Mouse (Mus musculus) hindbrain, embryonic 16.5 days (tissue): ENCODE measurements around the gene Olfr222. TPM values are rescaled to one million over a fixed set of nuclear protein-coding genes. Genes with fewer than 3 reads are reported as not detected.
"Not testable (repeated sequence)": the region's sequence is repeated elsewhere in the genome, so short reads cannot be mapped to it uniquely, and the experiment has no call there.

Experiments
- ATAC-seq: fragments of 200-750 bp; cut with Nextera tagmentation; 2 replicates; pipeline ENCODE4 v1.8.0; 2017; ENCODE audit warnings: moderate TSS enrichment, moderate library complexity
- H3K27ac ChIP-seq: fragments of 300-500 bp; sonication (generic); 2 replicates; pipeline ENCODE4 v1.5.1; 2014; ENCODE audit warnings: low read depth, mild to moderate bottlenecking, control low read depth, low read length, moderate library complexity
- H3K27me3 ChIP-seq: fragments of 300-500 bp; sonication (generic); replicated peaks from 2 replicates; pipeline ENCODE4 v1.6.1; 2014; ENCODE audit warnings: low read length; ENCODE audit not compliant: control insufficient read depth, insufficient read depth
- H3K36me3 ChIP-seq: fragments of 300-500 bp; sonication (generic); 2 replicates; pipeline ENCODE4 v1.6.1; 2014; ENCODE audit warnings: mild to moderate bottlenecking, low read length, moderate library complexity, mixed read lengths; ENCODE audit not compliant: control insufficient read depth, insufficient read depth
- H3K4me1 ChIP-seq: fragments of 300-500 bp; sonication (generic); 2 replicates; pipeline ENCODE4 v1.6.1; 2014; ENCODE audit warnings: low read depth, low read length; ENCODE audit not compliant: control insufficient read depth, insufficient read depth
- H3K4me2 ChIP-seq: fragments of 300-500 bp; sonication (generic); 2 replicates; pipeline ENCODE4 v1.6.1; 2014; ENCODE audit warnings: mild to moderate bottlenecking, low read length, control low read depth, moderate library complexity
- H3K4me3 ChIP-seq: fragments of 300-500 bp; sonication (generic); 2 replicates; pipeline ENCODE4 v1.5.1; 2014; ENCODE audit warnings: mild to moderate bottlenecking, low read length, control low read depth, moderate library complexity
- H3K9ac ChIP-seq: fragments of 300-500 bp; sonication (generic); 2 replicates; pipeline ENCODE4 v1.6.1; 2014; ENCODE audit warnings: low read depth, mild to moderate bottlenecking, control low read depth, low read length, moderate library complexity
- H3K9me3 ChIP-seq: fragments of 300-500 bp; sonication (generic); 2 replicates; pipeline ENCODE4 v1.6.1; 2014; ENCODE audit warnings: mild to moderate bottlenecking, low read length, moderate library complexity; ENCODE audit not compliant: control insufficient read depth
- WGBS: fragments of 180-500 bp; shearing (Covaris S2); extraction: QIAGEN DNeasy Blood & Tissue Kit; methylation state at CpG from one replicate; pipeline ENCODE4 v1.1.7; 2014; 5-methylcytosine and 5-hydroxymethylcytosine counted together
- polyA plus RNA-seq: library from polyadenylated mRNA; unstranded; fragments of >200 nt; fragmentation: Nextera tagmentation; extraction: Ambion mirVana; gene quantifications from 2 replicates; pipeline ENCODE4 v1.2.1, GENCODE M21; 2015

The Olfr222 gene
- polyA plus RNA-seq: not detected in 2 replicates

DNA sequence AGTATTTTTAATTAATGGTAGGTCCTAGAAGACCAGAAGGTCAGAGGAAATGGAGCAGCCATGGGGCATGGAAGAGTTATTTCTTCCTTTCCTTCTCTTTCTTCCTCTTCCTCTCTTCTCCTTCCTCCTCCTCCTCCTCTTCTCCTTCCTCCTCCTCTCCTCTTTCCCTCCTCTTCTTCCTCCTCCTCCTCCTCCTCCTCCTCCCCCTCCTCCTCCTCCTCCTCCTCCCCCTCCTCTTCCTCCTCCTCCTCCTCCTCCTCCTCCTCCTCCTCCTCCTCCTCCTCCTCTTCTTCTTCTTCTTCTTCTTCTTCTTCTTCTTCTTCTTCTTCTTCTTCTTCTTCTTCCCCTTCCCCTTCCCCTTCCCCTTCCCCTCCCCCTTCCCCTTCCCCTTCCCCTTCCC is at the start of gene Olfr222:
Gene Olfr222 (minus strand): TSS at position 101 of the 400 bp plus-strand sequence.
- H3K36me3 ChIP-seq, H3K4me2 ChIP-seq, H3K27ac ChIP-seq, H3K9ac ChIP-seq, H3K9me3 ChIP-seq, ATAC-seq, H3K4me1 ChIP-seq, H3K27me3 ChIP-seq, H3K4me3 ChIP-seq: not testable (repeated sequence)

DNA sequence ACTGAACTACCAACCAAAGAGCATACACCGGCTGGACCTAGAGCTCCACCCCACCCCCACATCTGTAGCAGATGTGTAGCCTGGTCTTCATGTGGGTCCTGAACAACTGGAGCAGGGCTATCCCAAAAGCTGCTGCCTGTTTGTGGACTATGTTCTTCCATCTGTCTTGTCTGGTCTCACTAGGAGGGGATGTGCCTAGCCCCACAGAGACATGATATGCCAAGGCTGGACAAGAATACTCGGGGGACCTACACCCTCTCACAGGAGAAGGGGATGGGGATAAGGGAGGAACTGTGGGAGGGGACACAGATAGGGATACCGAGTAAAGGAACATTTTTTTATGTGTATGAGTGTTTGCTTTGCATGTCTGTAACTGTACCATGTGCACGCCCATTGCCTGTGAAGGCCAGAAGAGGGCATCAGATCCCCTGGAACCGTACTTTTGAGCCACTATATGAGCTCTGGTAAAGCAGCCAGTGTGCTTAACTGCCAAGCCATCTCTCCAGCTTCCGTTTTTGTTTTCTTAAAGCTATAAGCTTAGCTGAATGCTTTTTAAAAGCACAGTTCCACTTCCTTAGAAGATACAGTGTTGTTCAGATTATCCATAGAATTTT is 48.1 kb upstream of the Olfr222 start:
- H3K9me3 ChIP-seq: no peaks in the 10 kb centered on the region
- WGBS: 33% methylated on average over 6 of the region's 6 CpGs
- no peak overlapping the region for H3K9ac ChIP-seq
- no peak overlapping the region for H3K4me3 ChIP-seq
- H3K4me1 ChIP-seq: no peaks in the 10 kb centered on the region
- no peaks in the 10 kb centered on the region for H3K36me3 ChIP-seq
- no peak overlapping the region for H3K4me2 ChIP-seq
- no peaks in the 10 kb centered on the region for H3K27me3 ChIP-seq
- H3K27ac ChIP-seq: no peak overlapping the region
- ATAC-seq: peak; percentile 83

DNA sequence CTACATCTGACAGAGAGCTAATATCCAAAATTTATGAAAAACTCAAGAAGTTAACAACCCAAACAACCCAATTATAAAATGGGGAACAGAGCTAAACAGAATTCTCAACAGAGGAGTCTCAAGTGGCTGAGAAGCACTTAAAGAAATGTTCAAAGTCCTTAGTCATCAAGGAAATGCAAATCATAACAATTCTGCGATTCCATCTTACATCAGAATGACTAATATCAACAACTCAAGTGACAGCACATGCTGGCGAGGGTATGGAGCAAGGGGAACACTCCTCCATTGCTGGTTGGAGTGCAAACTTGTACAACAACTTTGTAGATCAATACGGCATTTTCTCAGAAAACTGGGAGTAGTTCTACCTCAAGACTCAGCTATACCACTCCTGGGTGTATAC is 46.2 kb upstream of the Olfr222 start:
- Histone ChIP-seq H3K9ac (no peak overlapping the region), H3K36me3 (no peaks in the 10 kb centered on the region), H3K9me3 (no peaks in the 10 kb centered on the region), H3K4me2 (no peak overlapping the region), H3K4me3 (no peak overlapping the region), H3K4me1 (no peaks in the 10 kb centered on the region), H3K27me3 (no peaks in the 10 kb centered on the region), H3K27ac (no peak overlapping the region)
- 70% methylated on average over 3 of the region's 3 CpGs for WGBS
- no peak for ATAC-seq

DNA sequence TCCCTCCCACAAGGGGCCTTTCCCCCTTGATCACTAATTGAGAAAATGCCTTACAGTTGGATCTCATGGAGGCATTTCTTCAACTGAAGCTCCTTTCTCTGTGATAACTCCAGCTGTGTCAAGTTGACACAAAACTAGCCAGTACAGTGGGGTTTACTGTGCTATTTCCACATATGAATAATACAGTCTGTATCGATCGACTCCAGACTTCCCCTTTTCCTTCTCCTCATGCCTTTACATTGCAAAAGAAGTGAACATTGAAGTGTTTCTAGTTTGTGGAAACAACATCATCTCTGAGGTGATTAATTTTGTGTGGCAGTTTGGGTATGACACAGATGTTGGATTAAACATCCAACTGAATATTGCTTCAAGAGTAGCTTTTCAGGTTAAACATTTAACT is 41.0 kb upstream of the Olfr222 start:
- not testable (repeated sequence) for ATAC-seq, H3K27ac ChIP-seq, H3K4me3 ChIP-seq, H3K4me1 ChIP-seq, H3K4me2 ChIP-seq, H3K36me3 ChIP-seq, H3K9ac ChIP-seq, H3K9me3 ChIP-seq, H3K27me3 ChIP-seq
- 97% methylated on average over 2 of the region's 2 CpGs for WGBS

DNA sequence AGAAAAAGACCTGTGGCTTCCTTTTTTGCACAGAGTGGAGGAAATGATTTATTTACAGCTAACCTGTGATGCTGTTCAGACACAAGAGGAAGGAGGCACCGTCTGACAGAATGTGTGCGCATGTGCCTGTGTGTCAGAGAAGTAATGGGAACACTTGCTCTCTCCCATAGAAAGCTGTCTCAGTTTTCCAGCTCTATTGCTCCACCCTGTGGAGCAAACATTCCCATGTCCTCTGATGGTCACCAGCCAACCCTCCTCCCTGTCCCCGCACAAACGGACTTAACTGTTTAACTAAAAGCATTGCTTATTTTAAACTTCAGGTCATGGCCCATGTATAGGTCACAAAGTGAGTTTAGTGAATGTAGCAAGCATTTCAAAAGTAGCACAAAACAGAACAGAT is 38.1 kb upstream of the Olfr222 start:
- Histone ChIP-seq H3K27me3 (no peaks in the 10 kb centered on the region), H3K9me3 (no peaks in the 10 kb centered on the region), H3K27ac (no peak overlapping the region), H3K4me1 (no peaks in the 10 kb centered on the region), H3K4me3 (no peak overlapping the region), H3K4me2 (no peak overlapping the region), H3K9ac (no peak overlapping the region), H3K36me3 (no peaks in the 10 kb centered on the region)
- ATAC-seq: no peak
- WGBS: 50% methylated on average over 4 of the region's 4 CpGs

DNA sequence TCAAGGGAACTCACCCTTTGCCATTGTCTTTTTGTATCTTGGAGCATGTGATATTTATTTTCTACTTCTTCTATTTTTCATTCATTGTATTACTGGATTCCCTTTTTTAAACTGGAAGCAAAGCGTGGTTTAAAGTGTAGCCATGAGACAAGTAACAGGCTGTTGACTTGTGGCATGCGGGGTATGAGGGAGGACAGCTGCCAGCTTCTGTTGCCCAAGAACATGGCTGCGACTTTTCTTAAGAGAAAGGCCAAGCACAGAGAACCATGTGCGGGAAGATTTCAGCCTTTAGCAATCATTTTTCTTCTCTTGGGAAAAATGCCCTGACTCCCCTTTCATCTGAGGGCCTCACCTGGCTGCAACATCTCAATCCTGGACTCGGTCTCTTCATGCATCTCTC is 35.6 kb upstream of the Olfr222 start:
- Histone ChIP-seq H3K4me3 (no peak overlapping the region), H3K9ac (no peak overlapping the region), H3K36me3 (no peaks in the 10 kb centered on the region), H3K4me1 (no peaks in the 10 kb centered on the region), H3K9me3 (no peaks in the 10 kb centered on the region), H3K27ac (no peak overlapping the region), H3K4me2 (no peak overlapping the region), H3K27me3 (no peaks in the 10 kb centered on the region)
- 90% methylated on average over 5 of the region's 5 CpGs for WGBS
- no peak for ATAC-seq

DNA sequence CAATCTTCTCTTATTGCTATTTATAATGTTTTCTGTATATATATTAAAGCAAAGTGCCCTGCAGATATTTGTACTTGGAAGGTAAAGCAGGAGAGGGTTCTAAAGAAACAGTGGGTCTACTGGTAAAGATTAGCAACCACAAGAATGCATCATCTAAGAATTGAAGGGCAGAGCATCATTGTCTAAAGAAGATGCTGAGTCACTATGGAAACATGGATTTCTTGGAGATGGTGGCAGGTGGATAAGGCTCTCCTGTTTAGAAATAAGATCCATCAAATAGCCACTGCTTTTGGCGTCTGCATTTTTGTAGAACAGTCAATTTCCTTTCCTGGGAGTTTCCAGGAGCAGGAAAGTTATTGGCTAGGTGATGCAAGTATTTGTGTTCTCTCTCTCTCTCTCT is 26.3 kb upstream of the Olfr222 start:
- Histone ChIP-seq H3K4me2 (no peak overlapping the region), H3K27me3 (no peaks in the 10 kb centered on the region), H3K9me3 (no peaks in the 10 kb centered on the region), H3K36me3 (no peaks in the 10 kb centered on the region), H3K9ac (no peak overlapping the region), H3K4me1 (no peaks in the 10 kb centered on the region), H3K4me3 (no peak overlapping the region), H3K27ac (no peak overlapping the region)
- ATAC-seq: no peak
- 68% methylated on average over 1 of the region's 1 CpGs for WGBS

DNA sequence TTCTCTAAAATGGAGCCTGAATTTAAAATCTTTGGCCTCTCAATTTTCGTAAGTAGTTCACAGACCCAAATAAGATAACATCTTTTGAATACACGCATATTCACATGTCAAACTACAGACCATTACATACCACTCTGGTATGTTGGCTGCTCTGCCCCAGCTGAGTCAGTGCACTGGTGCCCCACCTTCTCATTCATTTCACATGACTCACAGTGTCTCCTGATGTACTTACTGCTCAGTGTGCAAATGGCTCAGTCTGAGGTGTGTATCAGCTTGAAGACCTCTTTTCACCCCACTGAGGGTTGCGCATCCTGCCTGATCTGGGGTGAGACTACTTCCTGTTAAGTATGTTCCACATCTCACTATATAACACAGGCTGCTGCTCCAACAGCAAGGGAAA is 24.8 kb upstream of the Olfr222 start:
- Histone ChIP-seq H3K4me2 (no peak overlapping the region), H3K9me3 (no peaks in the 10 kb centered on the region), H3K4me1 (no peaks in the 10 kb centered on the region), H3K36me3 (no peaks in the 10 kb centered on the region), H3K4me3 (no peak overlapping the region), H3K9ac (no peak overlapping the region), H3K27me3 (no peaks in the 10 kb centered on the region), H3K27ac (no peak overlapping the region)
- 92% methylated on average over 3 of the region's 3 CpGs for whole genome bisulfite sequencing
- no peak for ATAC-seq

DNA sequence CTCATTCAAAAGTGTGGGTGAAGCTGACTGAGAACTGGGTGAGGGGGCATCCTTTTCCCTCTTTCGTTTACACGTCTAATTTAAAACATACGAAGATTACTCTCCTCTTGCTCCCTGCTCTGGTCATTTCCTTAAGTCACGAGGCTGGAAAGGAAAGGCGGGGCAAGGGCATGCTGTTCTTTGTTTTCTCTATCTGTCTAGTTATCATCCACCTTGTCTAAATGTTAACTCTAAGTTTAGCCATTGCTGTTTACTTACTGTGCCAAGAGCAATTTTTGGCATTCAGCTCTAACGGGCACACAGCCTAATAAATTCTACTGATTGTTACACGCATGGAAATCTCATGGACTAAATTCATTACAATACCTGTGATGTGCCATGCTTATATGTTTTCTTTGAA is 23.2 kb upstream of the Olfr222 start:
- no peaks in the 10 kb centered on the region for H3K36me3 ChIP-seq
- 81% methylated on average over 7 of the region's 7 CpGs for WGBS
- H3K27me3 ChIP-seq: no peaks in the 10 kb centered on the region
- ATAC-seq: no peak
- H3K4me3 ChIP-seq: no peak overlapping the region
- no peak overlapping the region for H3K27ac ChIP-seq
- H3K9me3 ChIP-seq: no peaks in the 10 kb centered on the region
- H3K9ac ChIP-seq: no peak overlapping the region
- H3K4me2 ChIP-seq: no peak overlapping the region
- no peaks in the 10 kb centered on the region for H3K4me1 ChIP-seq

DNA sequence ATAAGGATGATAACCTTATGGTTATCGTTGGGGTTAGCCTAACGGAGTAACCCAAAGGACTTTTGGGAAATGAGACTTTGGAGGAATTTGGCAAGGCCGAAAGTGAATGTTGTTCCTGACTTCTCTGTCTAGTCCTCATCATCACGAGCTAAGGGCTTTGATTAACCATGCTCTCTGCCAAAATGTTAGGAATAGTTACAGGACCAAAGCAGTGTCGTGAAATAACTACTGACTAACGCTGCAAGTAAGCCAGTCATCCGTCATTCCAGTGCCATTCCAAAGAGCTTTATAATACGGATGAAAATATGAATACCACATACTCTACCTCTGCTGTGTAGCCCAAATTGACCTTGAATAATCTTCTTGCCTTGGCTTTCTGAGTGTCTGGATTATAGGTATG is 20.9 kb upstream of the Olfr222 start:
- WGBS: 89% methylated on average over 8 of the region's 8 CpGs
- no peaks in the 10 kb centered on the region for H3K9me3 ChIP-seq
- H3K9ac ChIP-seq: no peak overlapping the region
- H3K4me2 ChIP-seq: no peak overlapping the region
- H3K36me3 ChIP-seq: no peaks in the 10 kb centered on the region
- no peak overlapping the region for H3K4me3 ChIP-seq
- no peak overlapping the region for H3K27ac ChIP-seq
- H3K27me3 ChIP-seq: no peaks in the 10 kb centered on the region
- H3K4me1 ChIP-seq: no peaks in the 10 kb centered on the region
- no peak for ATAC-seq
